Mouse (Mus musculus) spleen, adult 10 weeks (tissue): ENCODE data around the gene Theg. TPM values are rescaled to one million over a fixed set of nuclear protein-coding genes. Genes with fewer than 3 reads are reported as not detected.

Experiments used
- polyA plus RNA-seq: library from polyadenylated mRNA; stranded (reverse); fragments of 350-450 nt; fragmentation: Illumina TruSeq; extraction: RNeasy Lipid Tissue Mini Kit (QIAGEN cat#74804); gene quantifications from one replicate; pipeline ENCODE4 v1.2.3, GENCODE M21; 2015; ENCODE audit warnings: low replicate concordance; ENCODE audit not compliant: insufficient read depth

Theg gene
- polyA plus RNA-seq: not detected

GRCm38 (mm10) chr10:79587061-79587751, at the start of gene Theg:
Gene Theg (minus strand): TSS chr10:79587331.

DNA sequence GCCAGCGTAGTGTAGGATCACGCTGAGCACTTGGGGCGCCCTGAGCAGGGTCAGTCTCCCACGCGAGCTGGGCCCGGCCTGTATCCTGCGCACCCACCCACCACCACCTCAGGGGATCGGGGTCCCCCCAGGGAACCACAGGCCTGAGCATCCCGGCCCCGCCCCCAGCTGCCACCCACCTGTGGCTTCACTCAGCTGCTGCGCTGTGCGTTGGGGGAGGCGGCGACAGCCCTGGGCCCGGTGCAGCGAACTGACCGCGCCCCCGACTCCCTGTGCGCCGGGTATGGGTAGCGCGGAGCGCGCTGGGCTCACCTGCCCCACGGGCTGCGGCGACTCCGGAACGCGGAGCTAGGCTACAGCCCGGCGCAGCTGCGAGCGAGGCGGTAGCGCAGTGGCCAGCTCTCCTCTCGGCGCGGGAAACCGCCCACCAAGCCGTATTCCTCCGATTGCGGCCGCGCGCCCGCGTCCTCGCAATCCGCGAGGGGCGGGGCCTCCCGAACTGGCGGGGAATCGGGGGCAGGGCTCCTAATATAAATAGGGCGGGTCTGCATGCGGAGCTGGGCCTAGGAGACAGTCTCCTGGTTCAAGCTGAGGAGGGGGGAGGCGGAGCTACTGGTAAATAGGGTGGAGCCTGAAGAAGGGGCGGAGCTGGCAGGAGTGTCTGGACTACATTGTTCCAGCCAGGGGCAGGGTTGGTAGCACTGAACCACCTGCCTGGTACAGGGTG, 26.6 kb upstream of the Theg start, which contains the start of gene C2cd4c:
TSS of gene C2cd4c (minus strand) at position 448 of the 727 bp plus-strand sequence.

DNA sequence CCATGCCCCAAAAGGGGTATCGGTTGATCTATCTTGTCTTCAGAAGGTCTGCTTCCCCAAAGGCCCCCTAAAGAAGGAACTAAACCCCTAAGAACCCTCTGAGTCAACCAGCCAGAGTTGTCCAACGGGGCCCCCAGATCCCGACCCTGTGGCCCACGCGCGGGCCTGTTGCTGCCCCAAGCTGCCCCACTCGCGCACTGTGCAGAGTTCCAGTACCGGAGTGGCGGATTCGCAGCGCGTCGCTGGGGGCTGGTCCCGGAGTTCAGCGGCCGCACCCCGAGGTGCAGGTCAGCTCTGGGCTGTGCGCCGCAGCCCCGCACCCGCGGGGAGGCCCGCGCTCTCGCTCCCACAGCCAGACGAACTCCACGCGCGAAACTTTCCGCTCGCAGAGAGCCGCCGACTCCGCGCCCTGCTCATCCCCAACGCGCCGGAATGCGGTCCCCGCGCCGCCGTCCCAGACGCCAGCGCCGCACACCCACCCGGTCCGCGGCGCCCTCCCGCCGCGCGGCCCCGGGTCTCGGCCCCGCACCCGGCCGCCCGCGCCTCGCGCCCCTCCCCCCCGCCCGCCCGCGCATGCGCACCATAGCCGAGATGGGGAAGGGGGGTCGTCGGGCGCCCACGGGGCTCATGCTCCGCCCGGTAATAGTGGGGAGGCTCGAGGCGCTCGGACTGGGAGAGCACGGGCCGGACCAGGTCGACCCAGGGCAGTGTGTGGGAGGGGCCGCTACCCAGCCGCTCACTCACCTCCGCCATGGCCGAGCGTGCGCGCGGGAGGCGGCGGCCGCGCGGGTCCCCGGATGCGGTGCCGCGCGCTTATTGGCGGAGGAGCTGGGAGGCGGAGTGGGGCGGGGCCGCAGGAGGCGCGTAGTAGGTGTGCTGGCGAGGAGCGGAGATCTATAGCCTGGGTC, 32.5 kb downstream of the Theg start, which contains the start of gene Mier2:
TSS of gene Mier2 (minus strand) at position 870 of the 908 bp plus-strand sequence.

DNA sequence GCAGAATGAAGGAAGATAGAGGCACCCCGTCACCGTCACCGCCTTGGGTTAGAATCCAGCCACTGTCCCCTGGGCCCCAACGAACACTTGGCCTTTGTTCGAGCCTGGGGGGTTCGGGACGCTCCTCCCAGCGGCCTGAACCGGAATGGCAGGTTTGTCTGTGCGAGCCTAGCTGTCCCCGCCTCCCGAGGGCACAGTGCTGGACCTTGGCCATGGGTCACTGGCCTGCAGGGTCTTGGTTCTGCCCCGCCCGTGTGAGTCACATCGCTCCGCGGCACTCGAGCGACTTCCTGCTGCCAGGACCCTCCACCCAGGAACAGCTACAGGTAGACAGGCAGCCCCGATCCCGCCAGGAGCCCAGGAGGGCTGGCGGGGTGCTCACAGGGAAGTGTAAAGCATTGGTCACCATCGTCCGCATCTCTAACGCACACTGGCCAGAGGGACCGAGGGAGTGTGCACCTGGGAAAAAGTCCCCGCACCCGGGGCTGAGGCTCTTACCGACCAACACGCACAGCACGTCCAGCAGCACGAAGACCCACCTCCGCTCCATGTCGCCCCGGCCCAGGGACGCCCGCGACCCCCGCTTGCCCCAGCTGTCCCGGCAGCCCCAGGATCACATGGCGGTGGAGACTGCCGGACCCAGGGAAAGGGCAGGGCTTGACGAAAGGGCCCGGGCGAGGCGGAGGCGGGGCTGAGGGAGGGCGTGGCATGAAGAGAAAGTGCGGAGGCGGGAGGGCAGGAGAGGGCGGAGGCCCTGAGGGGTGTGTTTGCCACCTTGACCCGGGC, 53.8 kb downstream of the Theg start, which contains the start of gene Plpp2:
TSS of gene Plpp2 (minus strand) at position 671 of the 786 bp plus-strand sequence.

Other genes with a start within 250 kb of the Theg start
- gene Vmn2r82, start 230.8 kb downstream of the Theg start, polyA plus RNA-seq: not detected
- not detected for gene Vmn2r83, start 118.6 kb downstream of the Theg start, polyA plus RNA-seq
- gene Plpp2, start 53.5 kb downstream of the Theg start, polyA plus RNA-seq: 3.2 TPM
- gene Mier2, start 32.1 kb downstream of the Theg start, polyA plus RNA-seq: 11.8 TPM
- gene C2cd4c, start 26.7 kb upstream of the Theg start, polyA plus RNA-seq: not detected
- 0.62 TPM for gene Shc2, start 50.6 kb upstream of the Theg start, polyA plus RNA-seq
- gene Odf3l2, start 58.4 kb upstream of the Theg start, polyA plus RNA-seq: not detected
- gene Madcam1, start 77.2 kb upstream of the Theg start, polyA plus RNA-seq: 8.2 TPM
- gene Tpgs1, start 82.0 kb upstream of the Theg start, polyA plus RNA-seq: 6.4 TPM
- gene Cdc34, start 94.9 kb upstream of the Theg start, polyA plus RNA-seq: 43.0 TPM
- gene Gzmm, start 101.7 kb upstream of the Theg start, polyA plus RNA-seq: 1.5 TPM
- 159 TPM for gene Bsg, start 117.2 kb upstream of the Theg start, polyA plus RNA-seq
- not detected for gene Hcn2, start 129.3 kb upstream of the Theg start, polyA plus RNA-seq
- 16.0 TPM for gene Polrmt, start 159.2 kb upstream of the Theg start, polyA plus RNA-seq
- not detected for gene Fgf22, start 167.7 kb upstream of the Theg start, polyA plus RNA-seq
- 5.5 TPM for gene Rnf126, start 179.6 kb upstream of the Theg start, polyA plus RNA-seq
- 1.2 TPM for gene Fstl3, start 189.9 kb upstream of the Theg start, polyA plus RNA-seq
- 0.25 TPM for gene Prss57, start 203.6 kb upstream of the Theg start, polyA plus RNA-seq
- 3.1 TPM for gene Palm, start 206.2 kb upstream of the Theg start, polyA plus RNA-seq
- gene Misp, start 233.7 kb upstream of the Theg start, polyA plus RNA-seq: not detected